Mouse (Mus musculus) urinary bladder, postnatal 36 days (tissue): ENCODE measurements around the gene Lyrm7.

Source experiments
- DNase-seq, 2 experiments: peaks; one replicate each; pipeline ENCODE4 v3.0.0; 2022; ENCODE audit warnings: low spot score in 2 of 2, mixed read lengths in 1 of 2

Lyrm7 gene

DNA sequence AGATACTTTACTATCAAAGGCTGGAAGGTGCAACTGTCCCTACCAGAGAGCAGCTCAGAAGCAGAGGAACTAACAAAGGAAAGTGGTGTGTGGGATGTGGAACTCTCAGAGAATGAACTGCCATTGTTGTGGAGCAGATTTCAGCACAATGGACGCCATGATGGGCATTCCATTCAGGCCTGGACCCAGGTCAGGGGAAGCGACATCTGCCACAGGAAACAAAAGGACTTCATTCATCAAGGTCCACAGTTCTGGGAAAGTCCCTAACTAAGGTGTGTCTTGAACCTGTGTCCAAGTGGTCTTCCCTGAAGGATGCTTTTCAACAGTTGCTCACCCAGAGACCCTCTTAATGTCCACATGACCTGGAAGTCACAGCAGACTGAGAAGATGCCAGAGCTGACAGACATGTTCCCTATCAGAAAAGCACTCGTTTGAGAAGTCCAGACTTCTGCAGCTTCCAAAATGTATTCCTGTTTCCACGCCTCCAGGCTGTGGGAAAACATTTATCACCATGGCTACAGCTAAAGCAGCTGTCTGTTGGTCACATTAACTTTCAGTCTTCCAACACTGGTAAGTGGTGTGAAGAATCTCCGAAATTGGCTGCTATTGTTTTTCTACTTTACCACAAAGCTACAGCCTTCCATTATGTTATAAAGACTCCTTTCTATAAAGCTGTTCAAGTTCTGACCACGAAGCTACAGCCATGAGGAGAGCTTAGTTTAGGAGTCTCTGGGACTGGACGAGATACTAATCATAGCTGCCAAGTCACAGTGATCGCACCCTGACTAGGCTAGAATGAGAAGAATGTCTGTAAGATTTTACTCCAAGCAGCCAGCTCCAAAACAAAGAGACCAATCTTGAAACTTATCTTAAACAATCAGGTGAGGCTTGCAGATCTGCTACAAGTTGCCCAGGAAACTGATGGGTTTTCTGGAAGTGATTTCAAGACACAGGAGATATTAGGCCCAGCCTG lies 15.0 kb downstream of the Lyrm7 start:
- DNase-seq, result no peak

DNA sequence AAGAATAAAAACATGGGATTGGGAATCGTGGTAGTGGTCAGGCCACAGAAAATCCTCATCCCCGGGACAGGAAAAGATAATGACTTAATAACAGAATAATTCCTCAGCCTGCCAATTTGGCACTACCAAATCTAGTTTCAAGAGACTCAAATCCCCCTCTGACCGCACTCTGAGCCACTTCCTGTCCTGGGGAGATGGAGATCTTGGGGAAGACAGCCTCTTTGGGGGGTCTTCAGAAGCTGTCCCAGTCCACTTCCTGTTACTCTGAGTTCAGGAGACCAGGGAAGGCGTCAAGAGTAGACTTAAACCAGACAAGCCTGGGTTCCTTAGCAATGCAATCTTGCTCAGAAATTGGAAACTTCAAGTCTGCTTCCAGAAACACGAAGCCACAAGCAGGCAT lies 15.8 kb downstream of the Lyrm7 start:
- DNase-seq, result no peak

DNA sequence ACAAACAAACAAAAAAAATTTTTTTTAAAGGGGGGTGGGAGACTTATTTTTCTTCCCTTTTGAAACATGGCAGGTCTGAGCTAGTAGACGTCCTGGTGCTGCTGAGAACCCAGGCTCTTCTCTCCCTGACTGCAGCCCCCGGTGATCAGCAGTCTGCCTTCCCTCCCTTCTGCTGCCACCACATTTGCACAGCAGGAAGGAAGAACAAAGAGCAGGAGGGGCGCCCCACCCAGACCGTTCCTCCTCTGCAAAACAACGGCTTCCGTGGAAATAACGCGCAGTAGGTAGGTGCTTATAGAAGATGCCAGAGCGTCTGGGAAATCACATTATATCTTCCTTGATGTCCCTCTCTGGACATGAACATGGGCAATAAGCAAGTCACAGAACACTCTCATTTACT lies 16.3 kb downstream of the Lyrm7 start:
- no peak for DNase-seq

DNA sequence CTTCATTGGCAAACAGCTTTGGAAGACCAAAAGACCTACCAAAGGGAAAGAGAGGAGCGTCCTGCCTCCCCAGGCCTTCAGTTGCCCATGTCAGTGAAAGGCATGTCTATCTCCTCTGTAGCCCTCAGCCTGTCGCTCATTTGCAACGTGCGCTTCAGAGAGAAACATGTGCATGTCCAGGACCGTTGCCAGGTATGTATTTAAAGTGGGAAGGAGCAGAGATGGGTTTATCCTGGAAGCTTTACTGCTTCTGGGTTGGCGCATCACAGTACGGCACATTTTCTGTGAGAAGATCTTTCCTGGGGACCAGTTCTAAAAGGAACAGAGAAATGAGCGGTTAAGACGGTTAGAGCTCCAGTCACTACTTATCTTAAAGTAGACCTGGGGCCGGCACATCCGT lies 19.8 kb downstream of the Lyrm7 start:
- DNase-seq, result no peak

DNA sequence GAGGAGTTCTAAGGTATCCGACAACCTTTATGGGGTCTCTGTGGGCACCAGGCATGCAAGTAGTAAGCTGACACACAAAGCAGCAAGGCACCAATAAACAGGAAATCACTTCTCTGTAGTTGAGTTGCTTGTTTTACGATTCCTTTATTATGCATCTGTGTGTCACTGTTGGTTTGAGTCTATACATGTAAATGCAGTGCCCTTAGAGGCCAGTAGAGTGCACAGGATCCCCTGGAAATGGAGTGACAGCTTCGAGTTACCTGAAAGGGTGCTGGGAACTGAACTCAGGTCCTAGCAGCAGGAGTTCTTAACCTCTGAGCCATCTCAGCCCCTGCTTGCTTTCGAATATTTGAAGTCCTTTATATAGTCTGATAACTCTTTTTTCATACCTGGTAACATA lies 21.0 kb downstream of the Lyrm7 start:
- DNase-seq, result no peak

DNA sequence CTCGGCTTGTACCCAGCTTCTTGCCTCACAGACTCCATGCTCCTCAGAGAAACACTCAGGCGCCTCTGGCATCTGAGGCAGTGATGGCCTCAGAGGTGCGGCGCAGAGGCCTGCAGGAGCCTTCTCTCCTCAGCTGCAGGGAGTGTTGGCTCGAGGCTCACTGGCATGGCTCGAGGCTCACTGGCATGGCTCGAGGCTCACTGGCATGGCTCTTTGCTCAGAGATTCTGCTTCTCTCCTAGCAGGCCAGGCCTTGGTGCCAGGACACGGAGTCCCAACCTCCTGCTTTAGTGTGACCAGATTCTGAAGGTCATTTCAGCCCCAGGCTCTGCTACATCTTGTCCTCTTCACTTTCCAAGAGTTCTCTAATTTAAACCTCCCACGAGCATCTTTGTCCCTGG lies 24.6 kb downstream of the Lyrm7 start:
- DNase-seq, result peak in 1 of 2 experiments; percentile 23

DNA sequence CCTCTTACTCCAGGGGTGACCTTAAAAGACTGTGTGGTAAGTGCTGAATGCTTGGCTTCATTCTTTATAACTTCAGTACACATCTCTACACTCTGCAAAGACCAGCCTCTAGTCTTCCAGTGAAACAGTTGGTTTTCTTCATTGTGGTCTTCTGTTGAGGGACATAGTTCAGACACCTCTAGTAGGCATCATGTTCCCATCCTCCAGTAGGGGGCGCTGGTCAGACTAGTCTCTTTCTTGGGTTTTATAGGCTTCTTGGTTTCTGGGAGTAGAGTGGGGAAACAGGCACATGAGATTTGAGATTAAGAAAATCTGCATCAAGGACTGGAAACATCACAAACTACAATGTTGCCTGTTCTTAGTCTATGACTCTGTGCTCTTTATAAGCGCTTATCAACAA lies 26.1 kb downstream of the Lyrm7 start:
- DNase-seq, result no peak

DNA sequence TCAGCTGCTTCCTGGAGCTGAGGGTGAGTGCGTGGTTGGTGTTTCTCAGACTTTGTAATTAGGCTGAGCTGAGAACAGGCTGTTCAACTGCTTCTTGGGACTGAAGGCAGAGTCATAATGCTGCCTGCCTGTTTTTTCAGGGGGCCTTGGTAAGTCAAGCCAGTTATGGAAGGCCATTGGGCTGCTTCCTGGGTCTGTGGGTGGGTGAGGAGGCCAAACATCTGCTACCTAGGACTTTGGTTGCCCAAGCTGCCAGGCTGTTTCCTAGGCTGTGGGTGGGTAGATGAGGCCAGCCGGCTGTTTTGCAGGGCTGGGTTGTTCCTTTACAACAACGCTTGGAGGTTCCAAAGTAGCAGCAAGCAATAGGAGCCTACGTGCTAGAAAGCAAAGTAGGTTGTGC lies 26.9 kb downstream of the Lyrm7 start:
- DNase-seq, result no peak

DNA sequence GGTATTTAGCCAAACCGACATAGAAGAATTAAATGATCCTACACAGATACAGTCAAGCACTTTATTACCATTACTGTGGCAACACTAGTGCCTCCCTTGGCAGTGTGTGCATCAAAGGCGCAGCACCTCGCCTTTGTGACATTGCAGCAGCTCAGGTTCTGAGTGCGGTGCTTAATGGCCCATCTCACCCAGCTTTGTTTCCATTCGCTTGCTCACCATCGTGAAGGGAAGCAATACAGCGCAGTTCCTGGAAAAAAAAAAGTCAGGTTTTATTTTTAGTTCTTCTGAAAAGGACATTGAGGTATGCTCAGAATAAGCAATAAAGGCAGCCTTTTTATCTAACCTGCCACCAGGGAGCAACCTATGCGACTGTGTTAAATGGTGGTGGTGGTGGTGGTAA lies 33.9 kb downstream of the Lyrm7 start:
- DNase-seq, result no peak

DNA sequence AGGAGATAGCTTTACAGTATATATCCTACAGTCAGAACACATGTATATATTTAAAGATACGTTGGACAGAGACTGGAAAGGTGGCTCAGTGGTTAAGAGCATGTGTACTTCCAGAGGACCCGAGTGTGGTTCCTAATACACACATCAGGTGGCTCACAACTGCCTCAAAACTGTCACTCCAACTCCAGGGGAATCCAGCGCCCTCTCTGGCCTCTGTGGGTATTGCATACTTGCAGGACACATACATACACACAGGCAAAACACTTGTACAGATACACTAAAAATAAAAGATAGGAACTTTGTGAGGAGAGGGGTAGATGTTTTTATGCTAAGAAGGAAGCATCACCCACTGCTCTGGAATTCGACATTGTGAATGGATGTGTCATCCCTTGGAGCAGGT lies 34.9 kb downstream of the Lyrm7 start:
- no peak for DNase-seq

DNA sequence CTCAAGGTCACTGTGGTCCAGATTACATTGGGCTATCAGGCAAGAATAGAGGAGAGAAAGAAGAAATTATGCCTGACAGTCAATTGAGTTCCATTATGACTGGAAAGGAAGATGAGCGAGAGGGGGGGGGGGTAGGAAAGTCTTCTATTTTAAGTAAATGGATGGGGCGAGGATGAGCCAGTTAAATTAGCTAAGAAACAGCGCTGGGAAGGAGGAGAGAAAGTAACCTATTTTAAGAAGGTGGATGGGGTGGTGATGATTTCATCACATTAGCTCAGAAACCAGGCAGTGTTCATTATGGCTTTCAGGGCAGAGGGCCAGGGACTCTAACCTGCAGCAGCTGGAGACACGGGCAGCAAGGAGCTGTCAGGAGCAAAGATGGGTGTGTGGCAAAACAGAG lies 37.2 kb downstream of the Lyrm7 start:
- DNase-seq, result no peak

DNA sequence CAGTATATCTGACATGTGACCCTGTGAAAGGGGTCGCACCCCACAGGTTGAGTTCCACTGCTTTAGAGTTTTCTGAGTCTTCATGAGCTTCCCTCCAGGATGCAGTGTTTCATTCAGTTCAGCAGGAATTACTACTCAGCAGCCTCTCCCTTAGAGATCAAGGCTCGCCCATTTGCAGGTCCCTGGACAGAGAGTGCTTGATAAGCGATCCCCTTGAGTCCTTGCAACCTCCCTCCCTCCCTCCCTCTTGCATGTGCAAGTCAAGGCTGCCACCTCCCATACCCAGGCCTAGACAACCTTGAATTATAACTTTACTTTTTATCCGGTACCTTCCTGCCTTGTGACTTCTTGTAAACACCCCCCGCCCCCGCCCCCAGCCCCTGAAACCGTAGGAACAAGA lies 41.2 kb downstream of the Lyrm7 start:
- no peak for DNase-seq

DNA sequence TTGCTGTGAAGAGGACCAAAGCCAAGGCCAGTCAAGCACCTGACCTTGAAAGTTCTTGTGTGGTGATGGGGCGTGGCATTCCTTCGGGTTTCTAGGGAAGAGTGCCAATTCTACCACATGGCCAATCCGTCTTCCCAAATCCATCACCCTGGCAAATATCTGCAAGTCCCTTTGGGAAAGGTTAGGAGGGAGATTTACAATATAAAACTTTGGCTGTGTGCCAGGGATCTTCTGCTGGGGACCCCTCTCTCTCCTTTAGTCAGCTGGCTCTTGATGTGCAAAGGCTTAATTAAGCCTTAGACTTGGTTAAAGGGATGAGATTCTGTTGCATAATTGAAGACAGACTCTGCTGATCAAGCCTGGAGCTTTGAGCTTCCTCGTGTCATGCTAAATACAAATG lies 43.3 kb downstream of the Lyrm7 start:
- no peak for DNase-seq

DNA sequence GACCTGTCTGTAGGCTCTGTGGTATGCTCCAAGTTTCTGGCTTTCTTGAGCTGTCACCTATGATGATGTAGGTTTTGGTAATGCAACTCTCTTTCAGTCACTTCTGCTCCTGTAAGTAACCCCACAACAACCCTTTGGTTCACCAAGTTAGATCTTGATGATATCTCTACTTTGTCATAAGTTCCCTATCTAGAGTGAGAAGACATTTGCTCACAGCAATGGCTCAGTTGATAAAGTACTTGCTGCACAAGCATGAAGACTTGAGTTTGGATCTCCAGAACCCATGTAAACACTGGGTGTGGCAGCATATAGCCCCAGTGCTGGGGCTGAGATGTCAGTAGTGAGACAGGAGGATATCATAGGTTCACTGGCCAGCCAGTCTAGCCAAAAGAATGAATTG lies 45.1 kb downstream of the Lyrm7 start:
- no peak for DNase-seq

DNA sequence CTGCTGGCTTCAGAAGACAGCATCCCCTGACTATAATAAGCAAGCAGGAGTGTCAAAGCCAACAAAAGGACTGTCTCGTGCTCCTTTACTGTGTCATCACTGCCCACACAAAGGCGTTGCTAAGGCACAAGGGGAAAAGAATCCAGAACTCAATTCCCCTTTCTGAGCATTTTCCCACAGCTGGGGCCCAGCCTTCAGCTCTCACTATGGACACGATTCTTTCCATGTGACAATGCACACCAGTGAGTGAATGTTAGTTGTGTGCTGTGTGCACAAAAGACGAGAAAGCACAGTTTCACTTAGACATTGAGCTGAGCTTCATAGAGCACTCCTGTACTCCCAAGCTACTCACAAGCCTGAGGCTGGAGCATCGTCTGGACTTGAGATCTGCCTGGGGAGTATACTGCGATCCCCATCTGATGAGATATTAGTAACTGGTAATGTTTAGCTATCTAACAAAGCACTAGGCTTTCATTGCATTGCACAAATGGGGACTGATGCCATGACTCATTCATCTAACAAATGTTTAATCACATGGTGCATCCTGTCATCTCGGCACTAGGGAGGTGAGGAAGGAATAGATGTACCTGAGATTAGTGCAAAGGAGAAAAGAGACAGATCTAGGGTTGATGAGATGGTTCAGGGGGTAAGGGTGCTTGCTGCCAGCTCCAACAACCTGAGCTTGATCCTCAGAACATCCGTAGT lies 47.8 kb downstream of the Lyrm7 start:
- no peak for DNase-seq

DNA sequence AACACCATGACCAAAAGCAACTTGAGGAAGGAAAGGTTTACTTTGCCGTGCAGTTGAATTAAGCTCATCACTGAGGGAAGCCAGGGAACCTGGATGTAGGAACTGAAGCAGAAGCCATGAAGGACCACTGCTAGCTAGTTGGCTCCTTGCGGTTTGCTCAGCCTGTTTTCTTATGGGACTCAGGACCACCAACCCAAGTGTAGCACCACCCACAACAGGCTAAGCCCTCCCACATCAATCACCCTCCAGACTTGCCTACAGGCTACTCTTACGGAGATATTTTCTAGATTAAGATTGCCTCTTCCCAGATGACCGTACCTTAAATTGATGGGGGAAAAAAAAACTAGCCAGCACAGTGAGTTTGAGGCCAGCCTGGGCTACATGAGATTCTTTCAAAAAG lies 48.4 kb downstream of the Lyrm7 start:
- no peak for DNase-seq

DNA sequence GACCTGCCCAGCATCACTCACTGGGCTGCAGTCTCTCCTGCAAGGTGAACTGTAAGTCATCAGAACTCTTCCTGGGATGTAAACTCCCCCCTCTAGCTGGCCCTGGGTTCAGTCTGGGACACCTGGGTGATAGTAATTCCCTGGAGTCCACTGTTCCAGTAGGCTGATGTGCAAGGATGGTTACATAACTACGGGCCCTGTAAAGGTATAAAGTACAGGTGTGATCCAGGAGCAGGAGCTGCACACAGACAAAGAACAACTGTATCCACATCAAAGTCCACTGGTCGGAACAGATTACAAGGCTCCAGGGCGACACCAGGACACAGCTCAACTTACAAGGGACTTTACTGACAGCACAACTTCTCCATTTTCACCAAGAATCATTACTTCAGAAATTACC lies 49.7 kb downstream of the Lyrm7 start:
- DNase-seq, result no peak

DNA sequence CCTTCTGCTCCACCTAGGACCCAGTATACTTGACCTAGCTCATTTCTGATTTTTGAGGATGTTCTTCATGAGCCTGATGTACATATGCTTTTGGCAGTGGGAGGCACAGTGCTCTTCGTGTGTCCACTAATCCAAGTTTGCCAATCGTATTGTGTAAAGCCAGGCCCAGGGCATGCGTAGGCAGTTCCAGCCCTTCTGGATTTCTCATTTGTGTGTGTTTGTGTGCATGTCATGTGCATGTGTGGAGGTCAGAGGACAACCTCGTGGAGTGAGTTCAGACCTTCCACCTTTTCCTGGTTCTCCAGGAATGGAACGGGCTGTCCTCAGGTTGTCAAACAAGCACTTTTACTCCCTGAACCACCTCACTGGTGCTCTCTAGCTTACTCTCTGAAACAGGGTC lies 51.1 kb downstream of the Lyrm7 start:
- DNase-seq, result no peak

DNA sequence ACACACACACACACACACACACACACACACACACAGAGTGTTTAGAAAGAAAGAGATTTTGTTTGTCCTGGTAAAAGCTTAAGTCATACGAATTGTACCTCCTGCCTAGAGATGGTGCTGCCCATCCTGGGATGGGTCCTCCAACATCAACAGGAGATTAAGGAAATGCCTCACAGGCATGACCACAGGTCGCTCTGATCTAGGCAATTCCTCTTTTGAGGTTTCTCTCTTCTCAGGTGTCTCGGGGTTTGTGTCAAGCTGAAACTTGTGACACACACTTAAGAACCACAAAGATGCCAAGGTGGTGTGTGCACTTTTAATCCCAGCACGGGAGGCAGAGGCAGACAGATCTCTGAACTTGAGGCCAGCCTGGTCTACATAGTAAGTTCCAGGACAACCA lies 52.5 kb downstream of the Lyrm7 start:
- no peak for DNase-seq

DNA sequence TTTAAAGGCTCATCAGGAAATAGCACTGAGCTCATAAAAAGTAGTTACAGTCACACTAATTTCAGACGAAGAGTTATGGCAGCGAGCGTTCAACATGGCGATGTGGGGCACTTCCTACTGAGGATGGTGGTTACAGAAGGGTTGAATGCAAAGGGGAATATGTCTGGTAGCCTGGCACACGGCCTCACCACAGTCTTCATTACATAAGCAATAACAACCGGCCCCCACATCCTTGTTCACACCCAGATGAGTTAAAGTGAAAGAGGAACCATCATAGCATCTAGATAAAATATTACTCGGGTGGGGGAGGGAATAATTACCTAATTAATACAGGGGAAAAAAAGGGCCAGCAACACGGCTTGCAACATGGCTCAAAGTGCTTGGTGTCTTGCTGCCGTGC lies 53.0 kb downstream of the Lyrm7 start:
- no peak for DNase-seq

DNA sequence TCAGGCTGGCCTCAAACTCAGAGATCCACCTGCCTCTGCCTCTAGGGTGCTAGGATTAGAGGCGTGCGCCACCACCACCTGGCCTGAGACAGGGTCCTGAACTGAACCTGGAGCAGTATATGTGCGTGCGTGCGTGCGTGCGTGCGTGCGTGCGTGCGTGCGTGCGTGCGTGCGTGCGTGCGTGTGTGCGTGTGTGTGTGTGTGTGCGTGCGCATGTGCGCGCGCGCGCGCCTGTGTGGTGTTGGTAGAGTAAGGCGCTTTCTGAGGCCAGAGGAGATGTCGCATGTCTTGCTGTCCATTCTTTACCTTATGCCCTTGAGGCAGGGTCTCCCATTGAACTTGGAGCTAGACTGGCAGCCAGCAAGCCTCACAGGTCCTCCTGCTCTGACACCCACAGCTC lies 53.8 kb downstream of the Lyrm7 start:
- no peak for DNase-seq

DNA sequence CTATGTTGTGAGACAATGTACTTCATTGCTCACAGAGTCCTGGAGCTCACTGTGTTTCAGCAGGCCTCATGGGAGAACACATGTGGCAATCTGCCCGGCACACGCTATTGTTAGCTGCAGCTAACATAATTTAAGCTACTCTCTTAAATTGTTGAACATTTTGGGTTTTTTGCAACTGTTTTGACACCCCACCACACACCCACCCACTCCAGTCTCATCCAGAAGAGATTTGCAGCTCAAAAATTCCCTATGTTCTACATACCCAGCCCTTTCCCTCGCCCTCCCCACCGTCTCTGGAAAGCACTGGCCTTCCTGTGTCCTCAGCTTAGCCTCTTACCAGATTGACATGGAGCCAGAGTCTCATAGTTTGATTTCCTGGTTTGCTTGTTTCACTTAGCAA lies 55.5 kb downstream of the Lyrm7 start:
- DNase-seq, result peak in 1 of 2 experiments; percentile 66

DNA sequence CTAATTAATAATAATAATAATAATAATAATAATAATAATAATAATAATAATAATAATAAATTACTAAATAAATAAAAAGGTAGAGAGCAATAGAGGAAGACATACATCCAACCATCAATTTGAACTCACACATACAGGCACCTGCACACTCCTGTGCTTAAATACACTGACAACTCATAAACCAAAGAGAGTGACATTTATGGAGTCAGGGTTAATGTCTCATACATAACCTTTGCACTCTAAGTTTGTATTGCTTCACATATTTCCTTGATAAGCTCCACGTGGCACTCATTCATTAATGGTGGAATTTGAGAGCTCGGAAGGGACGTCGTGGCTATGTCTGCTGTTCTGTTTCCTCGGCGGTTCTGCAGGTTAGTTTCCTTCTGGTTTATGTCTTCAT lies 58.1 kb downstream of the Lyrm7 start:
- no peak for DNase-seq
